Mouse (Mus musculus): ENCODE data around the gene Sipa1l2.

DNA sequence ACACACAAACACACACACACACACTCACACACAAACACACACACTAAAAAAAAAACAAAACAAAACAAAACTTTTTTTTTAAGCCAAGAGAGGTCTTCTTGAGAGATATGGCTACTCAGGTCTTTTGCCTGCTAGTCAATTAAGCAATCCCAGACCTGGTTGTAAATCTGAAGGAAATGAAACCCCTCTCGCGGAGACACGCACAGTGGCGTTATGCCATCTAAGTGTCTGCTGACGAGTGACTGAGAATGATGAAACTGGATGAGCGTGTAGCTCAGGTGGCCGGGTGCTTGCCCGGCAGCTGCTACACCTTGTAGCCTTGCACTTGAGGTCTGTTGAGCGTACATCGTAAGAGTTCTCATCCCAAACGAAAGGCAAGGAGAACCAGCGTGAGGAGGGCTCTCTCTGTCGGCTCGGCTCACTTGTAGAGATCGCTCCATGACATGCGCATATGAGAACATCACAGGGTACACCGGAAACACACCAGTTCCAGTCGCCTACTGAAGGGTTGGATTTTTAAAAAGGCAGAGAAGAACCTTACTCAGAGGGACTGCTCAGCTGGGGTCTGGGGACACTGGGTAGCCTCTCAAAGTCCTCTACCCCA lies 34.7 kb upstream of the Sipa1l2 start:
- no peak for TF ChIP-seq TAL1 (IDR thresholded peaks at IDR 0.05; ENCODE audit: low read length)
- no peak for TF ChIP-seq GATA1 (IDR thresholded peaks at IDR 0.05; ENCODE audit: low read length)
